Comparison of ENCODE assay signal across 31 mouse cellular contexts in genomic region chr15:77885159-77885558, GRCm38 (mm10). TPM values are rescaled to one million over a fixed set of nuclear protein-coding genes. Genes with fewer than 3 reads are reported as not detected.
DNase-seq lines count a peak whose midpoint lies in the region; ATAC-seq and TF ChIP-seq lines count a peak whose summit lies in the region.
"Had no signal": no experiment of that assay in that cellular context is flagged by ENCODE, and none has a peak within 500 bp of the region (broad histone marks: within the 10 kb centered on the region; RNA-seq: fewer than 3 reads in every experiment).

No protein-coding gene starts in this region.

- no peak overlapping the region for H3K9ac ChIP-seq in liver, postnatal 0 days (replicated peaks)
- H3K9ac ChIP-seq in MEL (ENCODE audit: control insufficient read depth, low read depth, low read length, poor library complexity, severe bottlenecking), result no peak overlapping the region
- H3K9ac ChIP-seq: forebrain, embryonic 12.5 days; forebrain, postnatal 0 days; hindbrain, embryonic 14.5 days; limb, embryonic 13.5 days; liver, embryonic 13.5 days; lung, embryonic 14.5 days; midbrain, embryonic 15.5 days; neural tube, embryonic 12.5 days had no signal

- no peak overlapping the region for H3K4me3 ChIP-seq in liver, postnatal 0 days (ENCODE audit: low read depth, low read length)
- H3K4me3 ChIP-seq in E14TG2a.4 (replicated peaks; ENCODE audit: low read length), result 0 out of 2 replicates have a peak overlapping the region, but pooled peaks have one; percentile 7
- H3K4me3 ChIP-seq in MEL (ENCODE audit: control insufficient read depth in 1 of 2, insufficient read depth in 1 of 2, low read depth in 2 of 2, low read length in 2 of 2), result no peak overlapping the region
- H3K4me3 ChIP-seq in myocyte, result no peak overlapping the region
- H3K4me3 ChIP-seq: forebrain, embryonic 12.5 days; limb, embryonic 13.5 days; liver, embryonic 13.5 days; midbrain, embryonic 10.5 days; midbrain, embryonic 15.5 days; neural tube, embryonic 12.5 days had no signal

- no peaks in the 10 kb centered on the region for H3K27me3 ChIP-seq in liver, postnatal 0 days (ENCODE audit: insufficient read depth, low read length)
- H3K27me3 ChIP-seq in E14TG2a.4 (ENCODE audit: insufficient read depth, low read length) (no peaks in the 10 kb centered on the region), MEL (ENCODE audit: control insufficient read depth in 1 of 2, insufficient read depth in 2 of 2, low read length in 2 of 2) (no peaks in the 10 kb centered on the region), myocyte (ENCODE audit: control insufficient read depth, insufficient read depth, insufficient read length) (no peaks in the 10 kb centered on the region)
- H3K27me3 ChIP-seq: forebrain, embryonic 12.5 days; limb, embryonic 13.5 days; midbrain, embryonic 15.5 days; neural tube, embryonic 12.5 days had no signal

- WGBS in liver, postnatal 0 days (ENCODE audit: insufficient replicate concordance), result 66% methylated on average over 6 of the region's 6 CpGs

- no peak overlapping the region for H3K4me2 ChIP-seq in liver, postnatal 0 days (ENCODE audit: low read depth, low read length)
- H3K4me2 ChIP-seq in myocyte (ENCODE audit: low read depth), result peak overlapping the region; percentile 1
- H3K4me2 ChIP-seq: forebrain, embryonic 12.5 days; heart, embryonic 11.5 days; hindbrain, embryonic 14.5 days; limb, embryonic 13.5 days; liver, embryonic 13.5 days; lung, embryonic 14.5 days; midbrain, embryonic 15.5 days; neural tube, embryonic 12.5 days had no signal

- no peak for DNase-seq in liver, postnatal 0 days
- DNase-seq in liver, result no peak
- DNase-seq in MEL (ENCODE audit: low read depth, low spot score), result peak; percentile 70
- DNase-seq in gastrocnemius, postnatal 10 days, result no peak
- DNase-seq in thymus, postnatal 25 days, result no peak
- DNase-seq: adrenal gland, adult 2 months; adrenal gland, postnatal 36 days; B cell, adult 2 months; cerebellum, adult 18-20 months; forebrain, postnatal 0 days; gastrocnemius, postnatal 25 days; heart, adult 11 months; heart, postnatal 4 days; kidney, adult 11 months; liver, embryonic 13.5 days; lung, embryonic 14.5 days; right cerebral cortex, adult 18-20 months; spleen, adult 18-20 months; thymus, postnatal 14 days had no signal

- no peak for TF ChIP-seq POLR2A in MEL (IDR thresholded peaks at IDR 0.05; ENCODE audit: control insufficient read depth in 1 of 2, insufficient read depth in 1 of 2, low read depth in 1 of 2, low read length in 2 of 2, poor library complexity in 1 of 2)
- TF ChIP-seq POLR2A in myocyte (IDR thresholded peaks at IDR 0.05; ENCODE audit: insufficient read length, low read depth), result no peak

- no peaks in the 10 kb centered on the region for H3K36me3 ChIP-seq in liver, postnatal 0 days (replicated peaks; ENCODE audit: insufficient read depth, low read length)
- H3K36me3 ChIP-seq in E14TG2a.4 (ENCODE audit: insufficient read depth, low read length), result no peaks in the 10 kb centered on the region
- peaks cover 0 to 35% of the 10 kb centered on the region in 2 experiments; a peak in 2 of 4 replicates for H3K36me3 ChIP-seq in MEL (ENCODE audit: control insufficient read depth in 1 of 2, insufficient read depth in 2 of 2, low read length in 2 of 2)
- H3K36me3 ChIP-seq in myocyte (ENCODE audit: control insufficient read depth, insufficient read depth), result no peaks in the 10 kb centered on the region
- H3K36me3 ChIP-seq: forebrain, embryonic 12.5 days; limb, embryonic 13.5 days; liver, embryonic 13.5 days; midbrain, embryonic 10.5 days; midbrain, embryonic 15.5 days; neural tube, embryonic 12.5 days had no signal

- no peaks in the 10 kb centered on the region for H3K9me3 ChIP-seq in liver, postnatal 0 days (ENCODE audit: low read length)
- no peaks in the 10 kb centered on the region for H3K9me3 ChIP-seq in E14TG2a.4 (ENCODE audit: low read length)
- H3K9me3 ChIP-seq in MEL (replicated peaks; ENCODE audit: insufficient read depth, low read length), result no peaks in the 10 kb centered on the region
- H3K9me3 ChIP-seq: forebrain, embryonic 12.5 days; limb, embryonic 13.5 days; liver, embryonic 13.5 days; midbrain, embryonic 10.5 days; midbrain, embryonic 15.5 days; neural tube, embryonic 12.5 days had no signal

- TF ChIP-seq CTCF in liver, postnatal 0 days (IDR thresholded peaks at IDR 0.05; ENCODE audit: low read depth), result no peak
- TF ChIP-seq CTCF in E14TG2a.4 (conservative IDR thresholded peaks at IDR 0.05; ENCODE audit: low read length) (no peak), MEL (IDR thresholded peaks at IDR 0.05 in 2 of 3, conservative IDR thresholded peaks at IDR 0.05 in 1 of 3; ENCODE audit: control insufficient read depth in 1 of 3, insufficient read depth in 1 of 3, low read depth in 2 of 3, low read length in 3 of 3, poor library complexity in 1 of 3, severe bottlenecking in 1 of 3) (no peak)

- 0 out of 2 replicates have a peak overlapping the region, but pooled peaks have one; percentile 1 for H3K27ac ChIP-seq in liver, postnatal 0 days (ENCODE audit: low read depth)
- H3K27ac ChIP-seq in MEL (ENCODE audit: control insufficient read depth, low read depth, low read length), result peak overlapping the region; percentile 42; the same call in 1 of the 2 replicates
- H3K27ac ChIP-seq: forebrain, embryonic 12.5 days; hindbrain, embryonic 14.5 days; limb, embryonic 13.5 days; liver, embryonic 13.5 days; macrophage; midbrain, embryonic 10.5 days; midbrain, embryonic 15.5 days; neural tube, embryonic 12.5 days had no signal

- TF ChIP-seq RAD21 in MEL (IDR thresholded peaks at IDR 0.05; ENCODE audit: low read depth, low read length), result no peak

- H3K79me2 ChIP-seq in MEL (ENCODE audit: control insufficient read depth, insufficient read depth, low read length, poor library complexity) (no peaks in the 10 kb centered on the region), myocyte (ENCODE audit: control insufficient read depth, insufficient read depth) (no peaks in the 10 kb centered on the region)

- TF ChIP-seq EP300 in liver, postnatal 0 days (IDR thresholded peaks at IDR 0.05; ENCODE audit: low read depth), result no peak
- TF ChIP-seq EP300 in MEL (IDR thresholded peaks at IDR 0.05; ENCODE audit: low read depth in 1 of 2, low read length in 2 of 2), result peak in 1 of 2 experiments; percentile 5; a peak in 1 of 4 replicates

- no peak overlapping the region for H3ac ChIP-seq in myocyte (ENCODE audit: control insufficient read depth, insufficient read length)

- H3K4me1 ChIP-seq in liver, postnatal 0 days (ENCODE audit: insufficient read depth), result peaks cover 15% of the 10 kb centered on the region
- H3K4me1 ChIP-seq in E14TG2a.4 (replicated peaks; ENCODE audit: low read depth, low read length), result peaks cover 85% of the 10 kb centered on the region
- H3K4me1 ChIP-seq in MEL (ENCODE audit: control insufficient read depth in 1 of 2, insufficient read depth in 2 of 2, low read length in 2 of 2), result peaks cover 22 to 57% of the 10 kb centered on the region in 2 experiments
- H3K4me1 ChIP-seq: midbrain, embryonic 15.5 days had no signal

- no peak for ATAC-seq in liver, postnatal 0 days
- ATAC-seq: activated CD4-positive, CD25-positive, alpha-beta regulatory T cell, adult 4 months; forebrain, postnatal 0 days; inflammation-experienced regulatory T-cells, adult 6 months; midbrain, embryonic 15.5 days had no signal

TF ChIP-seq in MEL, 35 proteins besides CTCF, POLR2A, EP300 and RAD21:
- TF ChIP-seq USF2 (IDR thresholded peaks at IDR 0.05; ENCODE audit: borderline replicate concordance in 1 of 2, insufficient read depth in 1 of 2, low read depth in 1 of 2, low read length in 2 of 2) (no peak), ZNF384 (IDR thresholded peaks at IDR 0.05; ENCODE audit: low read depth, low read length) (no peak), MAZ (IDR thresholded peaks at IDR 0.05; ENCODE audit: low read depth, low read length) (no peak), NRF1 (IDR thresholded peaks at IDR 0.05; ENCODE audit: insufficient read depth, low read depth, low read length, poor library complexity, severe bottlenecking) (no peak), MYC (IDR thresholded peaks at IDR 0.05; ENCODE audit: low read depth, low read length) (no peak), MAX (IDR thresholded peaks at IDR 0.05; ENCODE audit: low read length) (no peak)

TF ChIP-seq in myocyte, 11 proteins besides CTCF, POLR2A, EP300 and RAD21:
- TF ChIP-seq SRF (IDR thresholded peaks at IDR 0.05; ENCODE audit: control insufficient read depth, insufficient read length, low read depth) (no peak), POLR2AphosphoS2 (IDR thresholded peaks at IDR 0.05; ENCODE audit: insufficient read length, low read depth) (no peak), REST (IDR thresholded peaks at IDR 0.05; ENCODE audit: insufficient read depth, insufficient read length) (no peak), TCF12 (IDR thresholded peaks at IDR 0.05; ENCODE audit: insufficient read depth, poor library complexity, severe bottlenecking) (no peak), MAX (IDR thresholded peaks at IDR 0.05; ENCODE audit: low read depth) (no peak), CEBPB (IDR thresholded peaks at IDR 0.05; ENCODE audit: insufficient read depth, poor library complexity, severe bottlenecking) (no peak), TCF3 (IDR thresholded peaks at IDR 0.05; ENCODE audit: insufficient read length, low read depth) (no peak), MYOG (IDR thresholded peaks at IDR 0.05; ENCODE audit: control insufficient read depth in 1 of 3, insufficient read depth in 1 of 3, insufficient read length in 2 of 3, low read depth in 2 of 3) (no peak), MYOD1 (IDR thresholded peaks at IDR 0.05; ENCODE audit: control insufficient read depth in 1 of 3, insufficient read length in 2 of 3, low read depth in 2 of 3) (no peak), USF1 (IDR thresholded peaks at IDR 0.05; ENCODE audit: low read depth) (no peak), E2F4 (IDR thresholded peaks at IDR 0.05; ENCODE audit: insufficient read depth) (no peak)

RNA-seq across cellular contexts. Expression of gene Myh9, which starts 43.2 kb away (rescaled TPM):
- 17.7 and 22.4 TPM in 2 replicates for polyA plus RNA-seq in liver, postnatal 0 days (2015; fragmentation: Nextera tagmentation; extraction: Ambion mirVana)
- 59.3 and 65.1 TPM in 2 replicates for total RNA-seq in MEL (2012; rRNA removed)
- polyA plus RNA-seq in MEL (2012; ENCODE audit: insufficient read depth in 1 of 2, insufficient read length in 2 of 2, low read depth in 1 of 2, low replicate concordance in 2 of 2, missing spikeins in 1 of 2) (100 to 1,000 TPM; 158 to 176 TPM), myocyte (2012; fragmentation: generic; extraction: Trizol) (466 TPM)
- 100 to 1,000 TPM; 117 to 155 TPM for total RNA-seq in gastrocnemius, postnatal 10 days (2021)

RNA-seq across cellular contexts. Expression of gene Txn2, which starts 43.6 kb away (rescaled TPM):
- 258 and 261 TPM in 2 replicates for polyA plus RNA-seq in liver, postnatal 0 days (2015; fragmentation: Nextera tagmentation; extraction: Ambion mirVana)
- 188 and 207 TPM in 2 replicates for total RNA-seq in MEL (2012; rRNA removed)
- polyA plus RNA-seq in MEL (2012; ENCODE audit: insufficient read depth in 1 of 2, insufficient read length in 2 of 2, low read depth in 1 of 2, low replicate concordance in 2 of 2, missing spikeins in 1 of 2) (100 to 1,000 TPM; 114 to 416 TPM), myocyte (2012; fragmentation: generic; extraction: Trizol) (383 TPM)
- total RNA-seq in gastrocnemius, postnatal 10 days (2021), result 100 to 1,000 TPM; 198 to 232 TPM
